Mouse (Mus musculus) kidney, adult 2 months (tissue): ENCODE data around the gene Prrc2a. TPM values are rescaled to one million over a fixed set of nuclear protein-coding genes. Genes with fewer than 3 reads are reported as not detected.

Experiments used
- DNase-seq: peaks from one replicate; pipeline ENCODE4 v3.0.0; 2021
- H3K27ac ChIP-seq: fragments of 200-500 bp; 2 replicates; pipeline ENCODE4 v1.5.1; 2012; ENCODE audit warnings: low read depth, low read length, control low read depth, inconsistent platforms; ENCODE audit not compliant: insufficient read depth
- H3K27me3 ChIP-seq: fragments of 200-500 bp; replicated peaks from 2 replicates; pipeline ENCODE4 v1.6.1; 2012; ENCODE audit warnings: mild to moderate bottlenecking, moderate library complexity, low read length, inconsistent platforms; ENCODE audit not compliant: control insufficient read depth, insufficient read depth
- H3K36me3 ChIP-seq: fragments of 200-500 bp; 2 replicates; pipeline ENCODE4 v1.6.1; 2012; ENCODE audit warnings: mild to moderate bottlenecking, moderate library complexity, low read length, inconsistent platforms; ENCODE audit not compliant: control insufficient read depth, insufficient read depth
- H3K4me1 ChIP-seq: fragments of 200-500 bp; 2 replicates; pipeline ENCODE4 v1.6.1; 2011; ENCODE audit warnings: low read length; ENCODE audit not compliant: control insufficient read depth, insufficient read depth
- H3K4me3 ChIP-seq: fragments of 200-500 bp; 2 replicates; pipeline ENCODE4 v1.5.1; 2011; ENCODE audit warnings: mild to moderate bottlenecking, low read depth, low read length, control low read depth; ENCODE audit not compliant: insufficient read depth
- CTCF ChIP-seq: fragments of 200-500 bp; conservative IDR thresholded peaks from 2 replicates; pipeline ENCODE4 v1.5.1; 2011; ENCODE audit warnings: low read depth, mild to moderate bottlenecking, control low read depth, low read length, moderate library complexity, mixed read lengths; ENCODE audit not compliant: insufficient read depth, insufficient read length
- POLR2A ChIP-seq: fragments of 200-500 bp; IDR thresholded peaks from one replicate; pipeline ENCODE4 v1.6.1; 2011; ENCODE audit warnings: low read depth, low read length, control low read depth
- WGBS: fragments of 180-500 bp; shearing (Covaris S2); methylation state at CpG from one replicate; pipeline ENCODE4 v1.1.7; 2018; 5-methylcytosine and 5-hydroxymethylcytosine counted together
- polyA plus RNA-seq: library from polyadenylated mRNA; depleted of rRNA; stranded (reverse); fragments of >200 nt; gene quantifications from 2 replicates; pipeline ENCODE4 v1.2.3, GENCODE M21; 2012

Gene Prrc2a
- polyA plus RNA-seq, 1 experiment: 237 TPM

- no peak within 1 kb of the TSS for H3K27ac ChIP-seq
- WGBS: 81% methylated on average over 2 of the region's 2 CpGs
- DNase-seq: no peak
- 0 out of 2 replicates have a peak, but pooled peaks cover 5% of the 10 kb centered on the region for H3K4me1 ChIP-seq
- H3K36me3 ChIP-seq: no peaks in the 10 kb centered on the region
- no peak within 1 kb of the TSS for H3K4me3 ChIP-seq
- TF ChIP-seq CTCF: no peak
- TF ChIP-seq POLR2A: no peak
- no peaks in the 10 kb centered on the region for H3K27me3 ChIP-seq
Observed at GRCm38 (mm10) chr17:35175968-35176367, 11.3 kb upstream of the Prrc2a start, which contains the start of gene Aif1. TSS of gene Aif1 (minus strand) at chr17:35176068.

DNA sequence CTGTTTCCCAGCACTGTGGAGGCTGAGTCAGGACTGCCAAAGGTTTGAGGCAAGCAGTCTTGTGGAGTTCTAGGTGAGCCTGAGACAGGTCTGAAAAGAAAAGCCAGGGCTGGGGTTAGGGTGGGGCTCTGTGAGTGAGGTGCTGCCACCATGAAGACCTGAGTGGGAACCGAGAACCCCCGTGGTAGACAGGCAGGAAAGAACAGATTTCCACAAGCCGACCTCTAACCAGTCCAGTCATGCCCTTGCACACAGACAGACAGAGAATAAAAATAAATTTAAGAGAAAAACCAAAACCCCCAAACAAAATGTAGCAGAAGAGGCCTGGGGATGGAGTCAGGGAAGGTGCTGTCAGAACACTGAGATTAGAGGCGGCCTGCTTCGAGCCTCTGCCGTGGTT, 10.7 kb upstream of the Prrc2a start:
- H3K36me3 ChIP-seq: no peaks in the 10 kb centered on the region
- DNase-seq: no peak
- H3K27ac ChIP-seq: no peak overlapping the region
- no peak overlapping the region for H3K4me3 ChIP-seq
- H3K27me3 ChIP-seq: no peaks in the 10 kb centered on the region
- 61% methylated on average over 6 of the region's 6 CpGs for WGBS
- 0 out of 2 replicates have a peak, but pooled peaks cover 5% of the 10 kb centered on the region for H3K4me1 ChIP-seq
- TF ChIP-seq POLR2A (no peak), CTCF (no peak)

- DNase-seq: peak; percentile 41
- Histone ChIP-seq H3K27ac (peak overlapping the region; percentile 88), H3K4me1 (0 out of 2 replicates have a peak, but pooled peaks cover 5% of the 10 kb centered on the region), H3K27me3 (no peaks in the 10 kb centered on the region), H3K36me3 (no peaks in the 10 kb centered on the region), H3K4me3 (no peak overlapping the region)
- WGBS: 49% methylated on average over 8 of the region's 8 CpGs
- TF ChIP-seq POLR2A: no peak
- TF ChIP-seq CTCF: no peak
Observed at GRCm38 (mm10) chr17:35174201-35174977, 9.7 kb upstream of the Prrc2a start.

DNA sequence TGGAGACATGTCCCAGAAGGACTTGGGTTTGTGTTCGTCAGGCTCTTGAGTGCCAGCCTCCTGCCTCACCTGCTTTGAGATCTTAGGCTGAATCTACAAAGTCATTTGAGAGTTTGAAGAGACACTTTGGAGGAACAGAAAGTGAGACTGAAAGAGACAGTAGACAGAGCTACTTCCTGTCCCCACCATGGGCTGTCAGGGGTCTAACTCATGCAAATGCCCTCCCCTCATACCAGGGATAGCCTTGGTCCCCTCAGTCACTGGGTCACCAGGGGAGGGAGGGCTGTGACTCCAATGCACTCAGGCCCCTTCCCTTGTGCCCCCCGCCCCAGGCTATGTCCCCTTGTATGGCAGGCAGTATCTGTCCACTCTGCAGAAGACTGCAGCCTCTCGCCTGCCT, 8.6 kb upstream of the Prrc2a start:
- H3K27ac ChIP-seq: peak overlapping the region; percentile 56
- whole genome bisulfite sequencing: 89% methylated on average over 3 of the region's 3 CpGs
- no peak for TF ChIP-seq POLR2A
- TF ChIP-seq CTCF: no peak

GRCm38 (mm10) chr17:35172445-35173234, 7.9 kb upstream of the Prrc2a start:
- H3K4me3 ChIP-seq: no peak overlapping the region
- DNase-seq: peak; percentile 24
- 78% methylated on average over 11 of the region's 11 CpGs for WGBS

More for the DNA sequence above, 8.6 kb upstream of the Prrc2a start:
- Histone ChIP-seq H3K4me1 (0 out of 2 replicates have a peak, but pooled peaks cover 5% of the 10 kb centered on the region), H3K27me3 (no peaks in the 10 kb centered on the region), H3K4me3 (no peak overlapping the region), H3K36me3 (no peaks in the 10 kb centered on the region)
- DNase-seq: no peak

DNA sequence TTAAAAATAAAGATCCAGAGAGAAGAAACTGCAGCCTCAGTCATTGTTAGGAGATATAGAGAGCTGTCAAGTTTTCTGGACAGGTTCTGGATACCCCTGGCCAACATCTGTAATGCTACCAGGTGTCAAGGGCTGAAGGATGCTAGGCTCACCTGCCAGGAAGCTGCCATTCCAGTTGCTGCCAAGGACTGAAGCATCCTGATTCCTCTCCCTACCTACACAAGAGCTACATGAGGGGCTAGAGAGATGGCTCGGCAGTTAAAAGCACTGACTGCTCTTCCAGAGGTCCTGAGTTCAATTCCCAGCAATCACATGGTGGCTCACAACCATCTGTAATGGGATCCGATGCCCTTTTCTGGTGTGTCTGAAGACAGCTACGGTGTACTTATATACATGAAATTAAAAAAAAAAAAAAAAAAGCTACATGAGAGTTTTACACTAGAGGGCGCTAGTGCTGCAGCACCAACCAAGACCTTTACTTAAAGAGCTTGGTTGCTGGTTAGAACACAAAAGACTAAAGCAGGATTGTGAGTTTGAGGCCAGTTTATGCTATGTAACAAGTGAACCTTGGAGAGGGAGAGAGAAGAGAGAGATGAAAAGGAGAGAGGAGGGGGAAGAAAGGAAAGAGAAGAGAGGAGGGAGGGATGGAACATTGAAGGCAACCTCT, 4.0 kb upstream of the Prrc2a start:
- no peaks in the 10 kb centered on the region for H3K36me3 ChIP-seq
- DNase-seq: peak; percentile 43
- H3K27me3 ChIP-seq: no peaks in the 10 kb centered on the region
- H3K27ac ChIP-seq: no peak overlapping the region
- H3K4me3 ChIP-seq: no peak overlapping the region
- WGBS: 11% methylated on average over 4 of the region's 4 CpGs
- peaks cover 7% of the 10 kb centered on the region; the same call in 1 of the 2 replicates for H3K4me1 ChIP-seq
- TF ChIP-seq CTCF (no peak), POLR2A (no peak)

More at GRCm38 (mm10) chr17:35172445-35173234, 7.9 kb upstream of the Prrc2a start:
- Histone ChIP-seq H3K27ac (0 out of 2 replicates have a peak overlapping the region, but pooled peaks have one; percentile 4), H3K36me3 (no peaks in the 10 kb centered on the region), H3K4me1 (0 out of 2 replicates have a peak, but pooled peaks cover 5% of the 10 kb centered on the region), H3K27me3 (no peaks in the 10 kb centered on the region)
- TF ChIP-seq CTCF (no peak), POLR2A (no peak)
